10 mouse cellular contexts compared by ENCODE assay signal in genomic region chr13:34973149-34973548, GRCm38 (mm10). TPM values are rescaled to one million over a fixed set of nuclear protein-coding genes. Genes with fewer than 3 reads are reported as not detected.
DNase-seq lines count a peak whose midpoint lies in the region; ATAC-seq and TF ChIP-seq lines count a peak whose summit lies in the region.
"Had no signal": no experiment of that assay in that cellular context is flagged by ENCODE, and none has a peak within 500 bp of the region (broad histone marks: within the 10 kb centered on the region; RNA-seq: fewer than 3 reads in every experiment).

No protein-coding gene starts in this region.

- H3K9me3 ChIP-seq in liver, embryonic 14.5 days (ENCODE audit: control insufficient read depth, low read length), result no peaks in the 10 kb centered on the region
- H3K9me3 ChIP-seq in liver, embryonic 11.5 days (ENCODE audit: control insufficient read depth, low read length), result no peaks in the 10 kb centered on the region
- no peaks in the 10 kb centered on the region for H3K9me3 ChIP-seq in heart, embryonic 11.5 days (replicated peaks; ENCODE audit: control insufficient read depth, low read length)
- H3K9me3 ChIP-seq: liver, embryonic 13.5 days had no signal

- no peak overlapping the region for H3K4me3 ChIP-seq in liver, embryonic 14.5 days (ENCODE audit: insufficient read depth in 1 of 2, low read depth in 2 of 2, low read length in 2 of 2)
- no peak overlapping the region for H3K4me3 ChIP-seq in liver, embryonic 11.5 days (ENCODE audit: low read depth, low read length)
- H3K4me3 ChIP-seq in heart, embryonic 11.5 days (ENCODE audit: low read depth, low read length), result no peak overlapping the region
- H3K4me3 ChIP-seq: liver, embryonic 13.5 days had no signal

- TF ChIP-seq CTCF in liver, embryonic 14.5 days (IDR thresholded peaks at IDR 0.05; ENCODE audit: low read depth), result peak; percentile 70

- no peaks in the 10 kb centered on the region for H3K27me3 ChIP-seq in liver, embryonic 14.5 days (ENCODE audit: control insufficient read depth, insufficient read depth, low read length)
- no peaks in the 10 kb centered on the region for H3K27me3 ChIP-seq in liver, embryonic 11.5 days (replicated peaks; ENCODE audit: control insufficient read depth, insufficient read depth, low read length)
- no peaks in the 10 kb centered on the region for H3K27me3 ChIP-seq in heart, embryonic 11.5 days (ENCODE audit: control insufficient read depth, insufficient read depth, low read length)

- TF ChIP-seq EP300 in liver, embryonic 14.5 days (IDR thresholded peaks at IDR 0.05; ENCODE audit: low read depth), result no peak

- DNase-seq in cerebellum, adult 9-10 months, result peak; percentile 13
- no peak for DNase-seq in cerebellum, adult 11 months
- peak; percentile 33 to 45 (median 40) for DNase-seq in liver, embryonic 14.5 days (ENCODE audit: low read depth in 3 of 3, low spot score in 3 of 3)
- no peak for DNase-seq in liver, embryonic 11.5 days (ENCODE audit: low spot score)
- DNase-seq in c-Kit-positive CD71-positive TER-119-negative erythroid progenitor cells, embryonic 14.5 days (ENCODE audit: low read depth), result peak; percentile 56
- DNase-seq in layer of hippocampus, postnatal 36 days, result no peak
- DNase-seq: liver, embryonic 13.5 days had no signal

- H3K36me3 ChIP-seq in liver, embryonic 14.5 days (replicated peaks; ENCODE audit: control insufficient read depth, insufficient read depth, low read depth), result peaks cover 7% of the 10 kb centered on the region
- peaks cover 10% of the 10 kb centered on the region for H3K36me3 ChIP-seq in liver, embryonic 11.5 days (ENCODE audit: control insufficient read depth, insufficient read depth, low read length)
- H3K36me3 ChIP-seq in heart, embryonic 11.5 days (ENCODE audit: control insufficient read depth, insufficient read depth, low read length), result no peaks in the 10 kb centered on the region; the same call in 1 of the 2 replicates

- no peak overlapping the region for H3K27ac ChIP-seq in liver, embryonic 14.5 days
- no peak overlapping the region for H3K27ac ChIP-seq in liver, embryonic 11.5 days (ENCODE audit: low read depth, low read length)
- no peak overlapping the region for H3K27ac ChIP-seq in heart, embryonic 11.5 days (ENCODE audit: low read depth, low read length)
- H3K27ac ChIP-seq: liver, embryonic 13.5 days had no signal

- no peak overlapping the region for H3K4me2 ChIP-seq in liver, embryonic 14.5 days (ENCODE audit: low read depth)
- H3K4me2 ChIP-seq in liver, embryonic 11.5 days, result no peak overlapping the region
- H3K4me2 ChIP-seq in heart, embryonic 11.5 days, result no peak overlapping the region
- H3K4me2 ChIP-seq: liver, embryonic 13.5 days had no signal

- H3K9ac ChIP-seq in liver, embryonic 14.5 days (replicated peaks), result no peak overlapping the region
- no peak overlapping the region for H3K9ac ChIP-seq in liver, embryonic 11.5 days (ENCODE audit: low read depth, low read length)
- H3K9ac ChIP-seq in heart, embryonic 11.5 days (ENCODE audit: low read depth, low read length), result no peak overlapping the region
- H3K9ac ChIP-seq: liver, embryonic 13.5 days had no signal

- 4% methylated on average over 1 of the region's 1 CpGs for WGBS in liver, embryonic 14.5 days (ENCODE audit: insufficient replicate concordance)
- WGBS in liver, embryonic 11.5 days, result 24% methylated on average over 1 of the region's 1 CpGs
- 10% methylated on average over 1 of the region's 1 CpGs for WGBS in heart, embryonic 11.5 days (ENCODE audit: insufficient replicate concordance)

- ATAC-seq in liver, embryonic 14.5 days (ENCODE audit: insufficient read depth), result no peak
- no peak for ATAC-seq in liver, embryonic 11.5 days (replicated peaks; ENCODE audit: low FRiP score)
- ATAC-seq in neutrophil, adult 5-6 weeks (ENCODE audit: extremely low read depth, insufficient number of reproducible peaks, low FRiP score, poor library complexity, severe bottlenecking), result 0 out of 2 replicates have a peak, but pooled peaks have one; percentile 39
- no peak for ATAC-seq in heart, embryonic 11.5 days (replicated peaks; ENCODE audit: insufficient number of reproducible peaks, low FRiP score, low TSS enrichment)

- H3K4me1 ChIP-seq in liver, embryonic 14.5 days (replicated peaks; ENCODE audit: control insufficient read depth in 2 of 2, insufficient read depth in 2 of 2, low read length in 1 of 2), result peaks cover 0 to 2% of the 10 kb centered on the region in 2 experiments; a peak in 1 of 4 replicates
- H3K4me1 ChIP-seq in liver, embryonic 11.5 days (replicated peaks; ENCODE audit: control insufficient read depth, insufficient read depth, low read length), result no peaks in the 10 kb centered on the region
- H3K4me1 ChIP-seq in heart, embryonic 11.5 days (ENCODE audit: control insufficient read depth, insufficient read depth, low read length), result no peaks in the 10 kb centered on the region

RNA-seq across cellular contexts. Expression of gene Eci3, which starts 9.5 kb away (rescaled TPM):
- 0.03 and 0.06 TPM in 2 replicates for polyA plus RNA-seq in liver, embryonic 14.5 days (2012; rRNA removed)
- polyA plus RNA-seq in liver, embryonic 14.5 days (2014; fragmentation: Nextera tagmentation; extraction: Ambion mirVana), result 0.21 TPM in 1 of 2 replicates, not detected in the other
- 0.32 and 0.37 TPM in 2 replicates for polyA plus RNA-seq in liver, embryonic 11.5 days (2014; fragmentation: Nextera tagmentation; extraction: Ambion mirVana)
- not detected in 2 replicates for total RNA-seq in neutrophil, adult 5-6 weeks (2017)
- polyA plus RNA-seq in heart, embryonic 11.5 days (2014; fragmentation: Nextera tagmentation; extraction: Ambion mirVana), result 0.39 and 0.51 TPM in 2 replicates
- under 1 TPM; 0.37 to 0.48 TPM for total RNA-seq in layer of hippocampus, postnatal 36 days (2021)

RNA-seq across cellular contexts. Expression of gene 4933417A18Rik, which starts 48.9 kb away (rescaled TPM):
- not detected in 2 replicates for polyA plus RNA-seq in liver, embryonic 14.5 days (2012; rRNA removed)
- not detected in 2 replicates for polyA plus RNA-seq in liver, embryonic 14.5 days (2014; fragmentation: Nextera tagmentation; extraction: Ambion mirVana)
- not detected in 2 replicates for polyA plus RNA-seq in liver, embryonic 11.5 days (2014; fragmentation: Nextera tagmentation; extraction: Ambion mirVana)
- total RNA-seq in neutrophil, adult 5-6 weeks (2017), result not detected in 2 replicates
- polyA plus RNA-seq in heart, embryonic 11.5 days (2014; fragmentation: Nextera tagmentation; extraction: Ambion mirVana), result not detected in 2 replicates
- total RNA-seq in layer of hippocampus, postnatal 36 days (2021), result not detected
- polyA plus RNA-seq: heart, embryonic 16.5 days; liver, embryonic 13.5 days had no signal

RNA-seq across cellular contexts. Expression of gene Fam217a, which starts 49.0 kb away (rescaled TPM):
- 0.08 and 0.17 TPM in 2 replicates for polyA plus RNA-seq in liver, embryonic 14.5 days (2012; rRNA removed)
- 0.09 and 0.24 TPM in 2 replicates for polyA plus RNA-seq in liver, embryonic 14.5 days (2014; fragmentation: Nextera tagmentation; extraction: Ambion mirVana)
- polyA plus RNA-seq in liver, embryonic 11.5 days (2014; fragmentation: Nextera tagmentation; extraction: Ambion mirVana), result 0.79 and 1.1 TPM in 2 replicates
- total RNA-seq in neutrophil, adult 5-6 weeks (2017), result not detected in 2 replicates
- polyA plus RNA-seq in heart, embryonic 11.5 days (2014; fragmentation: Nextera tagmentation; extraction: Ambion mirVana), result 2.4 and 2.7 TPM in 2 replicates
- under 1 TPM; 0.48 to 0.70 TPM for total RNA-seq in layer of hippocampus, postnatal 36 days (2021)

RNA-seq across cellular contexts. Expression of gene Eci2, which starts 53.7 kb away (rescaled TPM):
- 19.5 and 27.8 TPM in 2 replicates for polyA plus RNA-seq in liver, embryonic 14.5 days (2012; rRNA removed)
- 48.4 and 48.6 TPM in 2 replicates for polyA plus RNA-seq in liver, embryonic 14.5 days (2014; fragmentation: Nextera tagmentation; extraction: Ambion mirVana)
- 85.9 and 93.9 TPM in 2 replicates for polyA plus RNA-seq in liver, embryonic 11.5 days (2014; fragmentation: Nextera tagmentation; extraction: Ambion mirVana)
- 16.1 and 24.4 TPM in 2 replicates for total RNA-seq in neutrophil, adult 5-6 weeks (2017)
- polyA plus RNA-seq in heart, embryonic 11.5 days (2014; fragmentation: Nextera tagmentation; extraction: Ambion mirVana), result 112 and 113 TPM in 2 replicates
- 10 to 100 TPM; 42.7 to 49.5 TPM for total RNA-seq in layer of hippocampus, postnatal 36 days (2021)

Comparison
In these comparisons a context has a peak if more than half of its experiments do, and no peak if none do; other contexts are left out.
1. DNase-seq: peak in cerebellum, adult 9-10 months (single experiment), liver, embryonic 14.5 days (3 of 3) and c-Kit-positive CD71-positive TER-119-negative erythroid progenitor cells, embryonic 14.5 days (single experiment); none in cerebellum, adult 11 months (single experiment), liver, embryonic 11.5 days (single experiment) and layer of hippocampus, postnatal 36 days (0 of 2).